Mouse (Mus musculus): Measurements from ENCODE around the gene Kansl2. TPM values are rescaled to one million over a fixed set of nuclear protein-coding genes. Genes with fewer than 3 reads are reported as not detected.
"Not testable (repeated sequence)": the region's sequence is repeated elsewhere in the genome, so short reads cannot be mapped to it uniquely, and the experiment has no call there.

Kansl2 gene
- polyA plus RNA-seq, 1 experiment from 2014 or later, result 99.5 TPM

GRCm38 (mm10) chr15:98521245-98521644, 12.8 kb downstream of the Kansl2 start:
- no peak overlapping the region for H3K4me2 ChIP-seq (replicated peaks)
- no peak overlapping the region for H3K4me3 ChIP-seq (replicated peaks; ENCODE audit: low read length)
- no peak overlapping the region for H3K9ac ChIP-seq
- H3K27me3 ChIP-seq (ENCODE audit: control insufficient read depth, insufficient read depth, low read length), result no peaks in the 10 kb centered on the region
- no peaks in the 10 kb centered on the region for H3K9me3 ChIP-seq (ENCODE audit: control insufficient read depth, low read length)
- DNase-seq (ENCODE audit: low spot score), result no peak
- WGBS, result 92% methylated on average over 3 of the region's 3 CpGs
- no peak for ATAC-seq (ENCODE audit: low FRiP score)
- peaks cover 85% of the 10 kb centered on the region for H3K36me3 ChIP-seq (replicated peaks; ENCODE audit: control insufficient read depth, insufficient read depth)
- no peak overlapping the region for H3K27ac ChIP-seq
- no peaks in the 10 kb centered on the region for H3K4me1 ChIP-seq (replicated peaks; ENCODE audit: control insufficient read depth, insufficient read depth, low read length)

- H3K4me1 ChIP-seq (replicated peaks; ENCODE audit: control insufficient read depth, insufficient read depth, low read length), result no peaks in the 10 kb centered on the region
- H3K9me3 ChIP-seq (ENCODE audit: control insufficient read depth, low read length), result no peaks in the 10 kb centered on the region
- H3K4me3 ChIP-seq (replicated peaks; ENCODE audit: low read length), result no peak overlapping the region
- ATAC-seq (ENCODE audit: low FRiP score) (no peak), DNase-seq (ENCODE audit: low spot score) (peak; percentile 51)
- H3K4me2 ChIP-seq (replicated peaks), result no peak overlapping the region
- no peak overlapping the region for H3K27ac ChIP-seq
- peaks cover 50% of the 10 kb centered on the region for H3K36me3 ChIP-seq (replicated peaks; ENCODE audit: control insufficient read depth, insufficient read depth)
- no peaks in the 10 kb centered on the region for H3K27me3 ChIP-seq (ENCODE audit: control insufficient read depth, insufficient read depth, low read length)
- no peak overlapping the region for H3K9ac ChIP-seq
- 74% methylated on average over 16 of the region's 16 CpGs for WGBS
Observed at GRCm38 (mm10) chr15:98517380-98518355, 16.4 kb downstream of the Kansl2 start.

- not testable (repeated sequence) for H3K27me3 ChIP-seq (ENCODE audit: control insufficient read depth, insufficient read depth, low read length); ATAC-seq (ENCODE audit: low FRiP score); H3K4me3 ChIP-seq (replicated peaks; ENCODE audit: low read length); DNase-seq (ENCODE audit: low spot score); H3K27ac ChIP-seq; H3K9me3 ChIP-seq (ENCODE audit: control insufficient read depth, low read length); H3K9ac ChIP-seq; H3K4me2 ChIP-seq (replicated peaks)
- Histone ChIP-seq H3K36me3 (replicated peaks; ENCODE audit: control insufficient read depth, insufficient read depth) (peaks cover 22% of the 10 kb centered on the region), H3K4me1 (replicated peaks; ENCODE audit: control insufficient read depth, insufficient read depth, low read length) (peaks cover 11% of the 10 kb centered on the region)
- 91% methylated on average over 2 of the region's 2 CpGs for WGBS
Observed at GRCm38 (mm10) chr15:98514845-98515244, 19.2 kb downstream of the Kansl2 start.

- Histone ChIP-seq H3K4me3 (replicated peaks; ENCODE audit: low read length) (no peak overlapping the region), H3K9me3 (ENCODE audit: control insufficient read depth, low read length) (no peaks in the 10 kb centered on the region), H3K9ac (no peak overlapping the region), H3K27me3 (ENCODE audit: control insufficient read depth, insufficient read depth, low read length) (no peaks in the 10 kb centered on the region), H3K27ac (no peak overlapping the region), H3K36me3 (replicated peaks; ENCODE audit: control insufficient read depth, insufficient read depth) (peaks cover 16% of the 10 kb centered on the region), H3K4me2 (replicated peaks) (no peak overlapping the region), H3K4me1 (replicated peaks; ENCODE audit: control insufficient read depth, insufficient read depth, low read length) (peaks cover 11% of the 10 kb centered on the region)
- DNase-seq (ENCODE audit: low spot score), result no peak
- WGBS, result 87% methylated on average over 8 of the region's 8 CpGs
- no peak for ATAC-seq (ENCODE audit: low FRiP score)
Observed at GRCm38 (mm10) chr15:98514146-98514545, 19.9 kb downstream of the Kansl2 start.

- H3K4me2 ChIP-seq (replicated peaks); H3K27me3 ChIP-seq (ENCODE audit: control insufficient read depth, insufficient read depth, low read length); DNase-seq (ENCODE audit: low spot score); H3K9me3 ChIP-seq (ENCODE audit: control insufficient read depth, low read length); ATAC-seq (ENCODE audit: low FRiP score); H3K4me3 ChIP-seq (replicated peaks; ENCODE audit: low read length); H3K9ac ChIP-seq; H3K27ac ChIP-seq: not testable (repeated sequence)
- 80% methylated on average over 3 of the region's 3 CpGs for WGBS
- H3K36me3 ChIP-seq (replicated peaks; ENCODE audit: control insufficient read depth, insufficient read depth), result peaks cover 16% of the 10 kb centered on the region
- H3K4me1 ChIP-seq (replicated peaks; ENCODE audit: control insufficient read depth, insufficient read depth, low read length), result peaks cover 11% of the 10 kb centered on the region
Observed at GRCm38 (mm10) chr15:98513676-98514075, 20.4 kb downstream of the Kansl2 start.

- Histone ChIP-seq H3K9ac (no peak overlapping the region), H3K36me3 (replicated peaks; ENCODE audit: control insufficient read depth, insufficient read depth) (peaks cover 8% of the 10 kb centered on the region), H3K4me3 (replicated peaks; ENCODE audit: low read length) (no peak overlapping the region), H3K9me3 (ENCODE audit: control insufficient read depth, low read length) (no peaks in the 10 kb centered on the region), H3K4me1 (replicated peaks; ENCODE audit: control insufficient read depth, insufficient read depth, low read length) (peaks cover 11% of the 10 kb centered on the region), H3K27me3 (ENCODE audit: control insufficient read depth, insufficient read depth, low read length) (no peaks in the 10 kb centered on the region), H3K4me2 (replicated peaks) (no peak overlapping the region), H3K27ac (no peak overlapping the region)
- DNase-seq (ENCODE audit: low spot score) (no peak), ATAC-seq (ENCODE audit: low FRiP score) (no peak)
- 49% methylated on average over 17 of the region's 17 CpGs for WGBS
Observed at GRCm38 (mm10) chr15:98512799-98513321, 21.2 kb downstream of the Kansl2 start.

GRCm38 (mm10) chr15:98512232-98512631, 21.8 kb downstream of the Kansl2 start:
- H3K4me1 ChIP-seq (replicated peaks; ENCODE audit: control insufficient read depth, insufficient read depth, low read length), result peaks cover 11% of the 10 kb centered on the region
- H3K4me3 ChIP-seq (replicated peaks; ENCODE audit: low read length), result no peak overlapping the region
- no peak overlapping the region for H3K9ac ChIP-seq
- H3K27me3 ChIP-seq (ENCODE audit: control insufficient read depth, insufficient read depth, low read length), result no peaks in the 10 kb centered on the region
- 59% methylated on average over 8 of the region's 8 CpGs for WGBS
- ATAC-seq (ENCODE audit: low FRiP score) (no peak), DNase-seq (ENCODE audit: low spot score) (no peak)
- no peak overlapping the region for H3K27ac ChIP-seq
- H3K4me2 ChIP-seq (replicated peaks), result no peak overlapping the region
- H3K36me3 ChIP-seq (replicated peaks; ENCODE audit: control insufficient read depth, insufficient read depth), result peaks cover 2% of the 10 kb centered on the region; the same call in 1 of the 2 replicates
- no peaks in the 10 kb centered on the region for H3K9me3 ChIP-seq (ENCODE audit: control insufficient read depth, low read length)

GRCm38 (mm10) chr15:98511386-98511928, 22.6 kb downstream of the Kansl2 start:
- Histone ChIP-seq H3K27me3 (ENCODE audit: control insufficient read depth, insufficient read depth, low read length) (no peaks in the 10 kb centered on the region), H3K4me1 (replicated peaks; ENCODE audit: control insufficient read depth, insufficient read depth, low read length) (peaks cover 11% of the 10 kb centered on the region), H3K4me2 (replicated peaks) (peak overlapping the region; percentile 49; the same call in 1 of the 2 replicates), H3K9ac (no peak overlapping the region), H3K9me3 (ENCODE audit: control insufficient read depth, low read length) (no peaks in the 10 kb centered on the region), H3K4me3 (replicated peaks; ENCODE audit: low read length) (no peak overlapping the region), H3K27ac (no peak overlapping the region), H3K36me3 (replicated peaks; ENCODE audit: control insufficient read depth, insufficient read depth) (no peaks in the 10 kb centered on the region)
- WGBS, result 50% methylated on average over 13 of the region's 13 CpGs
- no peak for ATAC-seq (ENCODE audit: low FRiP score)
- DNase-seq (ENCODE audit: low spot score), result no peak

Measured in hindbrain, embryonic 14.5 days (tissue).